Mouse (Mus musculus) bone marrow macrophage, adult 2 months (primary cell): ENCODE results near the gene Prkcsh.

Experiments
- CTCF ChIP-seq: IDR thresholded peaks from 2 replicates; pipeline ENCODE4 v1.5.1; 2012; ENCODE audit warnings: low read depth, mild to moderate bottlenecking, low read length, moderate library complexity
- POLR2A ChIP-seq: IDR thresholded peaks from 2 replicates; pipeline ENCODE4 v1.6.1; 2012; ENCODE audit warnings: mild to moderate bottlenecking, low read depth, low read length, borderline replicate concordance

GRCm38 (mm10) chr9:21960558-21961208 lies 41.9 kb upstream of the Prkcsh start:
- TF ChIP-seq CTCF: no peak
- no peak for TF ChIP-seq POLR2A
